Mouse (Mus musculus) liver, postnatal 0 days (tissue): ENCODE results near the gene Snap47.

ENCODE experiments used
- CTCF ChIP-seq: sonication (generic); IDR thresholded peaks from 2 replicates; pipeline ENCODE4 v1.5.1; 2016; ENCODE audit warnings: antibody characterized with exemption, low read depth
- EP300 ChIP-seq: IDR thresholded peaks from 2 replicates; pipeline ENCODE4 v1.6.1; 2016; ENCODE audit warnings: antibody characterized with exemption, low read depth, mild to moderate bottlenecking

- no peak for TF ChIP-seq CTCF
- TF ChIP-seq EP300, result no peak
Measured at GRCm38 (mm10) chr11:59458973-59459372, 8.0 kb upstream of the Snap47 start.
